Mouse (Mus musculus) left cerebral cortex, adult 11 months (tissue): ENCODE data around the gene Foxred1.

ENCODE experiments used
- DNase-seq: peaks from one replicate; pipeline ENCODE4 v3.0.0; 2022; ENCODE audit warnings: low spot score

The Foxred1 gene

DNA sequence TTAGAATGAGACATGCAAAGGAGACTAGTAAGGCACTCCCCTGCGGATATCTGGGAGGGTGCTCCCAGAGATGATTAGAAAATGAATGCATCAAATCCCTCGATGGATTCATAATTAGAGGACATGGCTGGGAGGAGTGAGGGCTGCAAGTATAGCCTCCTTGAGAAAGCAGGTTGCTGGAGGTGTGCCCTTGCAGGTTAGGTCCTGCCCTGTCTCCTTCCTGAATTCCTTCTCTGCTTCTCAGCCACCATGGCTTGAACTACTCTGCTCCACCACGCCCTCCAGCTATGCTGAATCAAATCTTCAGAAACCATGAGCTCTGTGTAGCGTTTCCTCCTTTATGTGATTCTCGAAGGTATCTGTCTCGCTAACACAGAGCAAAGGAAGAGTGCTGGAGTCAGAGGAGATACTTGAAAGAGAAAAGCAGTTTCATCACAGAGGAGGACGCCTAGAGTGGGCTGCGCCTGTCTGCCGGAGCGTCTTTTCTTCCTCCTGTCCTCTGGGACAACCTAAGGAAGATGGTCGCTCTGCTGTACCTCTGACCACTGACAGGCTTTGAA lies 17.8 kb downstream of the Foxred1 start:
- DNase-seq = no peak

DNA sequence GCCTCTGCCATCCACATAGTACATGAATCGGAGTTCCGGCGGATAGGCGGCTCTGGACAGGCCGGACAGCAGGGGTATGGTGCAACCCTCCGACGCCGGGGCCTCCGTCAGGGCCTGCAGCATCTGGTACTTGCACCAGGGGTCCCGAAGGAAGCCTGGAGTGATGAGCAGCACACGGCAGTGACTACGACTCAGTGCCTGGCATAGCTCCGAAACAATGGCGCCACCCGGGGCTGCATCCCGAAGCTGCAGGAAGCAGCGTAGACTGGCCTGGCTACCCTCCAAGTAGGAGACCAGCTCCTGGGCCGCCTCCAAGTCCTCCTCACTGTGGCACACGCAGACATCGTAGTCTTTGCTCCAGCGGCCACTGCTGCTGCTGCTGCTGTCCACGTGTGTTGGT lies 22.2 kb downstream of the Foxred1 start:
- no peak for DNase-seq

DNA sequence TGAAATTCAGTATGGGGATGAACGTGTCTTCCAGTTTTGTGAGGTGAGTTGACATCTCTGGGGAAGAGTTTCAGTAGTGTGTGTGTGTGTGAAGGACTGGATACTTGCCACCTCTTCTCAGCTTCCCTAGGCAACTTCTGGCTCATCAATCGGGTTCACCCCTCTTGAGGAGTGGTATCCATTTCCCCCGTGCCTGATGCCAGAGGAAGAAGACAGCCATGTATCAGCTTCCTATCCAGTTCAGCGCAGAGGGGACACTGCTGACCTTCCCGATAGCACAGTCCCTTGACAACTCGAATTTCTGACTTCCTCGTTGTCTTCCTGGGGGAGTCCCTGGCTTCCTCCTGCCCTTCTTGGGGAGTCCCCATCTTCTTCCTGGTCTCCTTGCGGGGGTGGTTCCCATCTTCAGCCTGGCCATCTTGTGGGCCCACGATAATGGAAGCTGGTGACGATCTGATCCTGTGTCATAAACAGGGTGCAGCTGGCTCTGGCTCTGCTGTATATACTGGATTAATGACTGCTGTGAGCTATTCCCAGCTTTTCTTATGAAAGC lies 23.4 kb downstream of the Foxred1 start:
- no peak for DNase-seq

DNA sequence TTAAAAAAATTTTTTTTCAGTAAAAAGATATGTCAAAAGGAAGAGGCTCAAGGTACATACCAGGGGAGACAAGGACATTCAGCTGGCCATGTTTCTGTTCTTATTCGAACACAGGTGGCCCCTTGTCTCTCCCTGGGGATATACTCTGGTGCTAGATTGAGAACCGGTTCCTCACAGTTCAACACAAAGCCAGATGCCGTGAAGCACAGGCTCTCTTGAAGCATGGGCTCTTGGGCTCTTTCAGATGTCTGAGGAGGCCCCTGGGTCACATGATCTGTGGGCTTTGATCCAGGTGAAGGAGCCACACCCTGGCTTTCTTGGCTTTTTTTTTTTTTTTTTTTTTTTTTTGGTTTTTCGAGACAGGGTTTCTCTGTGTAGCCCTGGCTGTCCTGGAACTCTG lies 24.4 kb downstream of the Foxred1 start:
- no peak for DNase-seq

DNA sequence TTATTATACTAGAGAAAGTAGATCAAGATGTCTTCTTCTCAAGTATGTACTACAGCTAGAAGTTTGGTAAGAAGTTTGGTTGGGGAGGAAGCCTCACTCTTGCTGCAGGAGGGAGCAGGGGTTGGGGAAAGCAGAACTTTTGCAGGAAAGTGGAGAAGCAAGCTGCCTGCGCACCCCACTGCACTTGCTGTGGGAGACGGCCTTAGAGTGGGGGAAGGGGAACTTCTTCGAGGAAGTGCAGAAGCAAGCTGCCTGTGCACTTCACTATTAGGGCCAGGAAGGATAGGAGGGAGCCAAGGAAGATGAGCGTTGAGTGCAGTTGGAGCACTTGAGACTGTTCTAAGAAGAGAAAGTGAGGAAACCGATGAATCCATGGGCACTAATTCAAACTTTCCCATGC lies 27.5 kb downstream of the Foxred1 start:
- DNase-seq = no peak

DNA sequence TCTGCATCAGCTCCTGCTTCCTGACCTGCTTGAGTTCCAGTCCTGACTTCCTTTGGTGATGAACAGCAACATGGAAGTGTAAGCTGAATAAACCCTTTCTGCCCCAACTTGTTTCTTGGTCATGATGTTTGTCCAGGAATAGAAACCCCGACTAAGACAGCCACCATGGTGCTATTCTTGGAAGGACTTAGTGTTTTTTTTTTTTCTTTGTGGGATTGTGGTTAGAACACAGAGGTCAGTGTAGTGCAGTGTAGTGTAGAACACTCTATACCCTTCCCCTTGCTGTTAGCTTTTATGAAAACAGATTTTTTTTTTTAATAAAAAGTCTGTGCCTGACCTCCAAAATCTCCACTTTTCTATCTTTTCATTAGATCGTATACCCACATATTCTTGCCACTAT lies 28.0 kb downstream of the Foxred1 start:
- no peak for DNase-seq

DNA sequence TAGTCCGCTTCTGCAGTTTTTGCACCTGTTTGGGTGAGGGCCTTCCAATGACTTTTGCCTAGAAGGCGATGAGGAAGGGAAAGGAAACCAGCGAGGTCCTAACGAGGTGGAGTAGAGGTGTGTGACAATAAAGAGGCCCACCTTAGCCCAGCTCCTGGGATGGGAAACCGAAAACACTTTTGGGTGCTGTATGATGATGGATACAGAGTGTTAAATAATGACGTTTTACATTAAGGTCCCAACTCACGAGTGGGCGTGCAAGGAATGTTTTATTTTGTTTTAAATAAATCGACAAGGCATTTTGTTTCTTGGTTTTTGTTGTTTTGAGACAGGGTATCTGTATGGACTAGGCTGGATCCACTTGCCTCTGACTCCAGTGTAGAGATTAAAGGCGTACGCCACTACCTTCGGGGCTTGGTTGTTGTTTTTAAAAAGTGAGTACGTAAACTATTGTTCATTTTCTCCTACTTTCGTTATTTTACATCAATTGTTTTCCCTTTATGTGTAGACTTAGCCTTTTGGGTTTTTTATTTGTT lies 34.7 kb downstream of the Foxred1 start:
- DNase-seq = no peak

DNA sequence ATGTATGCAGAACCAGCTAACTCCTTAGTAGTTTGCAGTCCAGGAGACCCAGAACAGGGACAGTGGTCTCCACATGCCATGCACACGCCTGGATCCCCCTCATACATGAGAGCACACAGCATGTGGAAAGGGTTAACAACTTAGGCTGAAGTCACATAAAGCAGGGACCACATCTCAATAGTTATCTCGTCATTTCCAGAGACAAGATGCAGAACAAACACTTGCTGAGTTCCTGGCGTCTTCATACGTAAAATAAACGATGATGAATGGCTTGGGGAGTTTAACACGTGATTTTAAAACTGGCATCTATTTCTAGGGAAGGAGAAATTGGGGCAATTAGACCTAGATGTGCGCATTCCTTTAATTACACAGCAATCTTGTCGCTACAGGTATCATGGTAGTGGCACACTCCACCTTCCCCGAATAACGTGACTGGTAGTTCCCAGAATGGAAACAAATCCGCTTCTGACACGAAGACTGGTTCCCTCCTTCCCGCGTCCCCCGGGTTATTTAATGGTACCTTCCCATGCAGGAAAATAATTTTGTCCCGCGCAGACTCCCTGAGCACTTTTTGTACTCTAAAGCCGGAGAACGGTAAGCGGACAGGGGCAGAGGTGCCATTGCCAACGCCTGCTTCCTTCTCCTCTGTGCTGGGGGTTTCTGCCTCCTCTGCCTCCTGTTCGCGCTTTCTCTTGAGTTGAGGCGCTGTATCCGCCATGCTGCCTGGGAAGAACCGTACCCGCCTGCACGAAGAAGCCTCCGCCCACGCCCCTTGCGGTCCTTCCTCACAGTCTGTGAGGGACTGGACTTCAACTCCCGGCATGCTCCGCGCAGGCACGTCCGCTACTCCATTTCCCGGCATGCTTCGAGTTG lies 35.4 kb downstream of the Foxred1 start, which contains the start of gene Dcps:
Gene Dcps, minus strand, starts transcription at position 811 of the 873 bp plus-strand sequence.
- peak; percentile 94 for DNase-seq

DNA sequence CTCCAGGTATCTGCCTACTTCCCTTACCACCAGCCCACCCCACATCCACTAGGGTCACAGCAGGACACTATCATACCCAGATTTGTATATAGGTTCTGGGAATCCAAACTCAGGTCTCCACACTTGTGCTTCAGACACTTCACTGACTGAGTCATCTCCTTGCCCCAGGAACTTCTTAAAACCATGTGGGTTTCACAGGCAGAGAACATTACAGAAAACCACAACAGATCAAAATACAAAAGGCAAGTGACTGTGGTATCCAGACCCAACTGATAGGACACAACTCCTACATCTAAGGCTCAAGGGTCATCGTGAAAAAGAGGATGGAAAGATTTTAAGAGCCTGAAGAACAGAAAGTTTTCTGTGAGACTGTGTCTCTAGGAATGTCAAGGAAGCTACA lies 37.5 kb downstream of the Foxred1 start:
- DNase-seq = no peak

DNA sequence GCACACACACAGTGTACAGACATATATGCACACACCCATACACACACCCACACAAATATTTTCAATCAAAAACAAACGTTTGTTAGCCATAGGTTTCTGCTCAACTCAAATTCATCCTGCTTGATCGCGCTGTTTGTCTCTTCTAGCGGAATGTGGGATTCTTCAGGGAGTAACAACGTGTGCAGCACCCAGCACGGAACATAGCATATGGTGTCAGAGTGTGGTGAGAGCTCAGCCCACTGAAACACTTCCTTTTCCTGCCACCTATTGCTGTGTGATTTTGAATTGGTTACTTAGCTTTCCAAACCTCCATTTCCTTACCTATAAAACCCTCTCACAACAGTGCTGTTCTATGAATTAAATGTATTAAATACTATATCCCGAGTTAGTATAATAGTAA lies 40.8 kb downstream of the Foxred1 start:
- no peak for DNase-seq

DNA sequence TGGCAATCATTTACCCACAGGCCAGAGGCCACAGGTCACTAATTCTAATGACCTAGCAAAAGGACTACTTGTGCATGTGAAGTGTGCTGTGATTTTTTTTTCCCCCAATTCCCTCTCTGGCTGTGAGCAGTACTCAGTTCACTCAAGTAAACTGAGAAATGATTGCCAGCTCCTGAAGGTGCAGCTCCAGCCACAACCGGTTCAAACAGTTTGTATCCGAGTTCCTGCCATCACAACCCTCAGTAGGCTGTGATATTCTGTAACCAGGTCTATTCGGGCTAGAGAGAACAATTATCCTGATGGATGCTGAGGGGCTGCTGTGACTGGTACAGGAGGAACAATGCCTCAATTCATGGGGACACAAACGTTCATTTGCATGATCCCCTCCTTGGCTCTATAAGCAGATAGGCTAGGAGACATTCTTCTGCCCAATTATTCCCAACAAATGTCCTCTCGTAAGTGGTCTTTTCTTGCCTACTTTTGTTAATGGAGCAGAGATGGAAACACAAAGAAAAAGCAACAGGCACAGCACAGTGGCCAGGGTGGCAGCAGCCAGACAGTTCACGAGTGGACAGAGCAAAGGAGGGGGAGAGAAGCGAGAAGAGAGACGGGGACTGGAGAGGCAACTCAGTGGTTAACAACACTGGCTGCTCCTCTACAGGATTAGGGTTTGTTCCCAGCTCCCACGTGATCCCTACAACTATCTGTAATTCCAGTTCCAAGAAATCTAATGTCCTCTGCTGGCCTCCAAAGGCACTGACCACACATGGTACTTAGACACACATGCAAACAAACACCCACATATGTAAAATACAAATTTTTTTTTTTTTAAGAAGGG lies 43.8 kb downstream of the Foxred1 start:
- DNase-seq = no peak

DNA sequence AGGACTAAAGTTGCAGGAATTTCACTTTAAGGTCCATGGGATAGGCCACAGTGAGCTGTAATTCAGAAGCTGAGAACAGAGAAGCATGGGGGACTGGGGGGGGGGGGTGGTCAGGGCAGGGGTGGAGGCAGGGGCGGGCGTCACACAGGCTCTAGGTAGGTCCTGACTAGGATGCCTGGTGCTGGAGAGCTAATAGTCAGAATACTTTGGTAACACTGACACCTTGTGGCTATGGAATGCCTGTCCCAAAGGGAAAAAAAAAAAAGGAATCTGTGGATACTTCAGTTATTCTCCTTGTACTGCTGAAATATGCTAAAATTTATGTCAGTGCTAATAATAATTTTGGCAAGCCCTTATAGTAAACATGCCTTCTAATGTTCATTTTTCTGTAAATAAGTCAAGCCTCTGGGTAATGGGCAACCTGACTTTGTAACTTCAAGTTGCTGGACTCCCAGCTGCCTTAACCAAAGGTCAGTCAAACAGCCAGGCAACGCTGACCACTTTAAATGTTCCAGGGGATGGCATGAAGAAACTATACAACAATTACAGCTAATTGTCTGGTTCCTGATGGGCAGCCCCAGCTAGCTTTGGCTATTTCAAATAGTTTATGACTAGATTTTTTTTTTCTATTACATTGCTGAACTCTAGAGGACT lies 44.6 kb downstream of the Foxred1 start:
- DNase-seq = no peak

DNA sequence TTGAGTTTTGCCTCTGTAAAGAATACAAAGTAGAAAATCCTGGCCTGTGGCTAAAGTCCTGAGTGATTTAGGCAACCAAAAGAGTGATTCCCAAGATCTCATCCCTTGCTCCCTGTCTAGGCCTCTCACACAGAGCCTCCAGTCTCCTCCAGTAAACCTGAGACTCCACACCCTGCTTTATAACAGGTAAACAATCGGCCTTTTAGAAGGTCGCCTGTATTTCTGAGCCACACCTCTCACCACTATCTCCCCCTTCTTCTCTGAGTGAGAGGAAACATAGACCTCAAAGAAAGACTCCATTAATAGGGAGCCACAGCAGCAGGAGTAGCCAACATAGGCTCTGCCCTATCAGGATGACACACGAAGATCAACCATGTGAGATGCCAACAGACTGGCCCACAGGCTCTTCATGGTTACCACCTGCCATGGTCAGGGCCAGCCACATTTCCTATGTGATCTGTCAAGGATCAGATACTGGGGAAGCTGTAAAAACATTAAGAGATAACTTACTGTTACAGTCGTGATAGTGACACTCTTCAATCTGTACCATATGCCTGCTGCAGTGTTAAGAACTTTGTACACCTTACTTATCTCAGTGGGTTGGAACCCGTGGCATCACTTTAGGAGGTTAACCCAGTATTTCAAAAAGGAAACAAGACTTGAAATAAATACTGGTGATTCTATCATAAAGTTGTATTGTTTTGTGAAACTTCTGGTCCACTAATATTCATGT lies 46.5 kb downstream of the Foxred1 start:
- DNase-seq = no peak

DNA sequence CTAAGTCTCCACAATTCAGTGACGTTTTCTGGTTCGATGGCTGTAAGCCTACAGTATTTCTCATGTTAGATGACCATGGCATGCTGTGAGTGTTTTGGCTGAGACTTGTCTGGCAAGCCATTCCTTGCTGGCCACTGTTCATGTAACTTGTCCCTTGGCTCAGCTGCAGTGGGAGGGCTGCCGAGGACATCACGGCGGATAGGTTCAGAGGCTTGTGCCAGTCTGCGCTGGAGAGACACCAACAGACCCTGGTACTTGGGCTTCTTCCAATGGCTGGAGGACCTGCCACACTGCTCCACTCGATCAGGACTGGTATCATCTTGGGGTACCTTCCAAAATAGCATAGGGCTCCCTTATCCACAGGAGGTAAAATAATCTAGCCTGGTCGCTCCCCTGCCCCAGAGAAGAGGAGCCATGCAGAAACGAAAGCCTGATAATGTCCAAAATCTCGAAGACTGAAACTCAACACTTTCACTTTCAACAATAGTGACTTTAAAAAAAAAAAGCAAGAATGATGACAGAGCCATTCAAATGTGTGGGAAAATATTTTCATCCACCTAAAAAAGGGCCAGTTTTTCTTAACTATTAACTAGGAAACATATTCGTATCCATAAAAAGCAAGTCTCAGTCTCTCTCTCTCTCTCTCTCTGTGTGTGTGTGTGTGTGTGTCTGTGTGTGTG lies 47.7 kb downstream of the Foxred1 start:
- no peak for DNase-seq

DNA sequence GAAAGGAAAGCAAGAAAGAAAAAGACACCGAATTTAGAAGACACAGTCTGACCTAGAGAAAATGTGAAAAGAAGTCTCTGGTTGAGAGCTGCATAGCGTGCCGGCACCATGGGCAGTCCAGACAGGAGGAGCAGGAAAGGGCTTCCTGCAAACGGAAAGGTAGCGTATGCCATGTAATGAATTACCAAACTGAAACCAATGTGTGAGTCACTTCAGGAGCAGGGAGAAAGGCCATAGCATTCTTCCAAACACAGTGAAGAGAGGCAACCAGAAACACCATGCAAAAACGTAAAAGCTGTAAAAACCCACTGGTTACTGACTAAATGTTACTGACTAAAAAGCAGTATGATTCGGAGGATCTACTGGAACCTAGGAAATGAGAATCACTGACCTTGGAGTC lies 49.1 kb downstream of the Foxred1 start:
- DNase-seq = no peak

DNA sequence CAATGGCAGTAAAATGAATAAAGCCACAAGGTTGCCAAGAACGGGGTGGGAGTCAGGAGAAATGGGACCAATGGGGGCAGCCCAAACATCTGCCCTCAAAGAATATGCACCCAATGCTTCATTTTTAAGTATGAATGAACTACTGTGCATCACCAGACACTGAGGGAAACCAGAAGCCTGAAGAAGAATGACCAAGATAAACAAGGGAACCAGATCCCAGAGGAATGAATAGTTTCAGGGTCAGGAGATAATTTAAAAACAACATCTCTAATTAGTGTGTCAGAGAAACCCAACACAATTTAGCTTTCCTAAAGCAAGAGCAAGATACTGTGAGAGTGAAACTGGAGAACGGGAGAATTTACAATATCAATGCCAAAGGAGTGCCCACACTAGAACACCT lies 50.2 kb downstream of the Foxred1 start:
- DNase-seq = no peak

DNA sequence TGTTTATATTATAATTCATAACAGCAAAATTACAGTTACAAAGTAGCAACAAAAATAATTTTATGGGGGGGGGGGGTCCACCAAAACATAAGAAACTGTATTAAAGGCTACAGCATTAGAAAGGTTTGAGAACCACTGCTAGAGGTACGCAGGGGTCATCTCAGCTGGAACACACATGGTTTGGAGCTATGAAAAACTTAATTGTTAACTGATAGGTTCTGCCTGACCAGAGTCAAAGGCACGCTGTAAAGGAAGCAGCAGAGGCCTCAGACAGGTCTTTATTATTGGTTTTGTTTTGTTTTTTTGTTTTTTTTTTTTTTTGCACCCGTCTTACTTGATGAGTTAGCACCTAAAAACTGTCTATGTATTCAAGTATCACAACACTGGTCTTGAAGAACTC lies 52.4 kb downstream of the Foxred1 start:
- DNase-seq = no peak

DNA sequence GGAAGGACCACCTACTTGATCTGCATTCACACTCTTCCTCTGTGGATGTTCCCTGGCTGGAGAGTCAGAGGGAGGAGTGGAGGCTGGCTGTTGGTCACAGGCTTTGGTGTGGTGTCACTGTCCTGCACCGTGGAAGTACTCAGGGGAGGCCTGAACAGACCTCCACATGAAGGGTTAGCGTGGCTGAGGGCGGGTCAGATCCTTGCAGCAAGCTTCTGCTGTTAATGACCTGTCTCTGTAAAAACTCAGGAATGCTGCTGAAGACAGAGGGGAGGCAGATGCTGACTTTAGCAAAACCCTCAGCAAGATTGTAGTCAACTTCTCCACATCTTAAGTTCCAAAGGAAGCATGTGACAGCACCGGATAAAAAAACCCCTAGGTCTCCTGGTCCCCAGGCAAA lies 54.0 kb downstream of the Foxred1 start:
- DNase-seq = no peak

DNA sequence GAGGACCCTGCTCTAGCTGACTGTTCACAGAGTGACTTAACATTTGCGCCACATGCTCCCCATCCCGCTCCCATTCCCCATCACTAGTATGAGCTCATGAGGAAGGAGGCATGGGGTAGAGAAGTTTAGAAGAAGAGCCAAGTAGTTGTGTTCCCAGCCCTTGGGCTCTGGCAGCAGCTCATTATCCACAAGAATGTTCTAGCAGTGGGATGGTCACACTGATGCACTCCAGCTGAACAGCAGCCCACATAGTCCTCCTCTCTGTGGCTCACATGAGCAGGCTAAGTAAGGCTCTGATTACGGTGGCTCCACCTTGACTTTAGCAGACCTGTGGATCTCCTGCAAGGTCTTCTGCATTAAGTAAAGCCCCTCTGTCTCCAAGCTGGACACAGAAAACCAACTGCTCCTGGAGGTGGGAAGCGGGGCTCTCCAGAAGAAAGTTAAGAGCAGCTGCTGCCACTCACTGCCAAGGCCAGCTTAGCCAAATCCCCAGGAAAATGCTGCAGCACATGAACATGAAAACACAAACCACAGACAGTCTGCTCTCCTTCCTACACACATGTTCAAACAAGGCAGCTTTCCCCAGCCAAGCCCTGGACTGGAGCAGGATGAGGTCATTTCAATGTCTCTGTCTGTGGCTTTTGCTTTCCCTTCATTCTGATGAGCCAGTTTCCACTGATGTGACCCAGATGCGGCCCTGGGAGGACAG lies 54.7 kb downstream of the Foxred1 start:
- DNase-seq = no peak
